Mouse (Mus musculus) frontal cortex, postnatal 10 days (tissue): ENCODE data around the gene Pld1.

Experiments used
- DNase-seq, 2 experiments: peaks; one replicate each; pipeline ENCODE4 v3.0.0; 2022; ENCODE audit warnings: low spot score in 2 of 2, mixed read lengths in 1 of 2

The Pld1 gene

GRCm38 (mm10) chr3:27987891-27988536 lies 49.5 kb downstream of the Pld1 start:
- DNase-seq, result no peak

GRCm38 (mm10) chr3:27991100-27991703 lies 52.7 kb downstream of the Pld1 start:
- DNase-seq, result no peak

GRCm38 (mm10) chr3:27994175-27994990 lies 55.9 kb downstream of the Pld1 start:
- no peak for DNase-seq

DNA sequence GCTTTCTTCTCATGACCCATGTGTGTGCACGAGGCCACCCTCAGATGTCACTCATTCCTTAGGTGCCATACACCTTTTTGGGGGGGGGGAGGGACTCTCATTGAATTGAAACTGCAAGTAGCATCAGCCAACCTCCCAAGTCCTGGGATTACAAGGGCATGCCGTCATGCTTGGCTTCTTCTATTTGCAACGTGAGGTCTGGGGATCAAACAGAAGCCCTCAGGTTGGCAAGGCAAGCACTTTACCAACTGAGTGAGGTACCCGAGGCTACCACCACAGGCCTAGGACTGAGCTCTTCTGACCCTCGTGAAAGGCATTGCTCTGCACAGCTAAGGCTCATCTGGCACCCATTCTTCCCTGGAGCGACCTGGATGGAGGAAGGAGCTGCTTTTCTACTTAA lies 65.8 kb downstream of the Pld1 start:
- DNase-seq, result no peak

- no peak for DNase-seq
Observed at GRCm38 (mm10) chr3:28007684-28008083, 69.2 kb downstream of the Pld1 start.

GRCm38 (mm10) chr3:28008369-28008768 lies 69.9 kb downstream of the Pld1 start:
- DNase-seq, result no peak

- no peak for DNase-seq
Observed at GRCm38 (mm10) chr3:28012177-28012576, 73.7 kb downstream of the Pld1 start.

DNA sequence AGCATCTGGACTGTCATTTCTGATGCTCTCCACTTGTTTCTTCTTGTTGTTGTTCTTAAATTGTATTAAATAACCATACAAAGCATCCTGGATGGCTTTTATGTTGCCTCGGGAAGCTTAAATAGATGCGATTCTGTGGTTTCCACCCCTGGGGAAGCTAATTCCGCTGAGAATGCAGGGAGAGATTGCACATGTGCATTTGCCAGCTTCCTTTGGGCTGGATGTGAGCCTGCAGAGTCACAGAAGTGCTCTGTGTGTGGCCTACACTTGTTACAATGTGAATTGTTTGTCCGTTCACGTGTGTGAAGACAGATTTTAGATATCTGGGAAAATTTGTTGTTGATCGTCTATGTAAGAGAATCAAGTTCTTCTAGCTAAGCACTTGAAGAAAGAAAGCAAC lies 74.9 kb downstream of the Pld1 start:
- no peak for DNase-seq

GRCm38 (mm10) chr3:28017002-28017401 lies 78.5 kb downstream of the Pld1 start:
- DNase-seq, result no peak

- DNase-seq, result no peak
Observed at GRCm38 (mm10) chr3:28019727-28020126, 81.2 kb downstream of the Pld1 start.

GRCm38 (mm10) chr3:28020404-28020803 lies 81.9 kb downstream of the Pld1 start:
- no peak for DNase-seq

GRCm38 (mm10) chr3:28022191-28022590 lies 83.7 kb downstream of the Pld1 start:
- no peak for DNase-seq

- no peak for DNase-seq
Observed at GRCm38 (mm10) chr3:28026876-28027275, 88.4 kb downstream of the Pld1 start.

DNA sequence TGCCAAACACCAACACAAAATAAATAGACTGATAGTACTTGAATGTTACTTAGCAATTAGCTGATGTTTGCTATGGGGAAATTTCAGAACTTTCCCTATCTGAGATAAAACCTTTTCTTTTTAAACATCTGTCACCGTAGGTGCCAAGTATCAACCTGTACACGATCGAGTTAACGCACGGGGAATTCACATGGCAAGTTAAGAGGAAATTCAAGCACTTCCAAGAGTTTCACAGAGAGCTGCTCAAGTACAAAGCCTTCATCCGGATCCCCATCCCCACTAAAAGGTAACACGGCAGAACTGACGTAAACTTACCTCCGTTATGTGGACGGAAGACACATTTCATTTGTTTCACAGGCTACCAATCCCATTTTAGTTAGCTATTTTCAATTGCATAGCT lies 90.0 kb downstream of the Pld1 start:
- DNase-seq, result no peak

DNA sequence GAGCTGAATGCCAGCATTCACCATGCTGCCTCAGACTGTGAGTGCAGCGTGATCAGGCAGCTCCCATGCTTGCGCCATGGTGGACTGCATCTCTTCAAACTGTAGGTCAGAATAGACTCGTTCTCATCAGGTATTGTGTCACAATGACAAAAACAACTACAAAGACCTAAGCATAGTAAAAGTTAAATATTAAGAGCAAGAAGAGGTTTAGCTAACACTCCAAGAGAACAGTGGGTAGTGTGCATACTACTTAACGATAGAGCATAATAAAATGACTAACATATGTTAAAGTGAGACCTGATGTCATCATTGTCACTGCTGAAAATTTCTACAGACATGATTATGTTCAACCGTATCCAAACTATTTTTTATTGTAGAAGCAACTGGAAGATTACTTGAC lies 92.4 kb downstream of the Pld1 start:
- no peak for DNase-seq

GRCm38 (mm10) chr3:28031643-28032243 lies 93.2 kb downstream of the Pld1 start:
- DNase-seq, result peak; percentile 22 to 31

GRCm38 (mm10) chr3:28033898-28034297 lies 95.4 kb downstream of the Pld1 start:
- no peak for DNase-seq

- DNase-seq, result no peak
Observed at GRCm38 (mm10) chr3:28034707-28035333, 96.3 kb downstream of the Pld1 start.

DNA sequence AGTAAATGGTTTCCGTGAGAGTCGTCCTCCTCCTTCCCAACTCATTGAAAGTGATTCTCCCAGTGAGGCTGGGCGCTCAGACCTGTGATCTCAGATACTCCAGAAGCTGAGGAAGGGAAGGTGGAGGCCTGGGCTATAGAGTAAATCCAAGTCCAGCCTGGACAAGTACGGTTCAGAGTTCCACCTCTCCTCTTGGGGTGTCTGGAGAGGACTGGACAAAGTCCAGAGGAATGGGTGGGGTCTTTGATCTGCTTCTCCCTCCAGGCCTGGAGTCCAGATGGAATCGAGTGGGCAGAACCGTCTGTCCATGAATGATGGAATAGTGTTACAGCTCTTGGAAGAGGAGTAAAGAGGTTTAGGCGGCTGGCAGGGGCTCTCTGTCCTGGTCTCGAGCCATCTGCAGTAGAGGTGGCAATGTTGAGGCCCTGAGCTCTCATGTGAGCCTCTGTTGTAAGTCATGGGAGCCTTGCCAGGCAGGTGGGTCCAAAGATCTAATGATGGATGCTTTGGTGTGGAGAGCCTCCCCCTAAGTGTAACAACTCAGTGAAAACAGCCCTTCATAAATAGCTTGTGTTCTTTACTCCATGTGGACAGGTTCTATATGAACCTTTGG lies 98.9 kb downstream of the Pld1 start:
- no peak for DNase-seq

- no peak for DNase-seq
Observed at GRCm38 (mm10) chr3:28038106-28038505, 99.6 kb downstream of the Pld1 start.

GRCm38 (mm10) chr3:28039760-28040159 lies 101.3 kb downstream of the Pld1 start:
- peak in 1 of 2 experiments; percentile 23 for DNase-seq

GRCm38 (mm10) chr3:28041236-28041635 lies 102.7 kb downstream of the Pld1 start:
- DNase-seq, result no peak
